Mouse (Mus musculus): Measurements from ENCODE around the gene Ttll13.

- no peak for TF ChIP-seq CTCF (IDR thresholded peaks at IDR 0.05; ENCODE audit: borderline replicate concordance, control insufficient read depth, extremely low read depth, insufficient read depth, low read length, poor library complexity)
- no peak for TF ChIP-seq POLR2A (IDR thresholded peaks at IDR 0.05; ENCODE audit: control insufficient read depth, extremely low read depth, insufficient read depth, low read length, poor library complexity)
Observed at GRCm38 (mm10) chr7:80280032-80280431, 33.9 kb downstream of the Ttll13 start.

Measured in thymus, adult 2 months (tissue).